In genomic region chr17:15804008-15804812, GRCm38 (mm10) we compare ENCODE assay signal across 8 mouse cellular contexts. TPM values are rescaled to one million over a fixed set of nuclear protein-coding genes. Genes with fewer than 3 reads are reported as not detected.
A peak's percentile ranks its signal among the peaks of the same experiment; 100 is the strongest.
DNase-seq lines count a peak whose midpoint lies in the region; ATAC-seq lines count a peak whose summit lies in the region.

No protein-coding gene starts in this region.

- no peak overlapping the region for H3K4me2 ChIP-seq in forebrain, embryonic 11.5 days (ENCODE audit: low read depth, low read length, severe bottlenecking)

- no peak overlapping the region for H3K9ac ChIP-seq in forebrain, embryonic 11.5 days (ENCODE audit: low read length)

- no peak overlapping the region for H3K4me3 ChIP-seq in forebrain, embryonic 11.5 days (ENCODE audit: low read depth, low read length)
- no peak overlapping the region for H3K4me3 ChIP-seq in forebrain, embryonic 10.5 days

- no peak overlapping the region for H3K27ac ChIP-seq in forebrain, embryonic 11.5 days (ENCODE audit: low read depth, low read length)
- no peak overlapping the region for H3K27ac ChIP-seq in forebrain, embryonic 10.5 days

- peaks cover 5% of the 10 kb centered on the region; the same call in 1 of the 2 replicates for H3K4me1 ChIP-seq in forebrain, embryonic 11.5 days (replicated peaks; ENCODE audit: control insufficient read depth, insufficient read depth, low read length)
- peaks cover 27% of the 10 kb centered on the region for H3K4me1 ChIP-seq in forebrain, embryonic 10.5 days

- ATAC-seq in forebrain, embryonic 11.5 days (replicated peaks; ENCODE audit: low FRiP score): peak; percentile 36; the same call in 1 of the 2 replicates
- peak; percentile 74 for ATAC-seq in megakaryocyte, adult 5-6 weeks (ENCODE audit: poor library complexity, severe bottlenecking)

- H3K9me3 ChIP-seq in forebrain, embryonic 11.5 days (ENCODE audit: control insufficient read depth, low read length): no peaks in the 10 kb centered on the region
- H3K9me3 ChIP-seq in forebrain, embryonic 10.5 days: no peaks in the 10 kb centered on the region

- no peak for DNase-seq in forebrain, embryonic 11.5 days (ENCODE audit: low spot score)
- DNase-seq in forebrain, embryonic 10.5 days (ENCODE audit: extremely low spot score, low spot score): no peak
- DNase-seq in right cerebral cortex, postnatal 4 days: peak; percentile 41
- DNase-seq in right cerebral cortex, adult 18-20 months: no peak
- DNase-seq in forelimb bud, embryonic 11.5 days (ENCODE audit: low read depth, low spot score): peak; percentile 36
- no peak for DNase-seq in right cerebral cortex, postnatal 10 days (ENCODE audit: low spot score in 2 of 2)
- no peak for DNase-seq in adrenal gland, postnatal 10 days

- peaks cover 5% of the 10 kb centered on the region; the same call in 1 of the 2 replicates for H3K36me3 ChIP-seq in forebrain, embryonic 11.5 days (ENCODE audit: control insufficient read depth, insufficient read depth, low read length)
- peaks cover 26% of the 10 kb centered on the region for H3K36me3 ChIP-seq in forebrain, embryonic 10.5 days (replicated peaks)

- no peaks in the 10 kb centered on the region for H3K27me3 ChIP-seq in forebrain, embryonic 11.5 days (ENCODE audit: control insufficient read depth, insufficient read depth, low read length)
- H3K27me3 ChIP-seq in forebrain, embryonic 10.5 days (ENCODE audit: poor library complexity, severe bottlenecking): no peaks in the 10 kb centered on the region

- 56% methylated on average over 15 of the region's 15 CpGs for WGBS in forebrain, embryonic 11.5 days
- 58% methylated on average over 15 of the region's 15 CpGs for WGBS in forebrain, embryonic 10.5 days

RNA-seq across cellular contexts. Expression of gene Rgmb, which starts 26.6 kb away (rescaled TPM):
- polyA plus RNA-seq in forebrain, embryonic 11.5 days (2014; fragmentation: Nextera tagmentation; extraction: Ambion mirVana): 47.6 and 56.5 TPM in 2 replicates
- 14.0 and 16.6 TPM in 2 replicates for polyA plus RNA-seq in forebrain, embryonic 10.5 days (2016; fragmentation: Nextera tagmentation; extraction: Ambion mirVana)
- total RNA-seq in megakaryocyte, adult 5-6 weeks (2015): 3.4 and 3.8 TPM in 2 replicates
- total RNA-seq in megakaryocyte, adult 5-6 weeks (2017): 1.7 and 2.3 TPM in 2 replicates
- total RNA-seq in adrenal gland, postnatal 10 days (2021): 10 to 100 TPM; 21.7 to 26.4 TPM

Comparison
In these comparisons a context has a peak if more than half of its experiments do, and no peak if none do; other contexts are left out.
1. DNase-seq: peak in right cerebral cortex, postnatal 4 days (single experiment) and forelimb bud, embryonic 11.5 days (single experiment); none in forebrain, embryonic 11.5 days (single experiment), forebrain, embryonic 10.5 days (single experiment), right cerebral cortex, adult 18-20 months (single experiment), right cerebral cortex, postnatal 10 days (0 of 2) and adrenal gland, postnatal 10 days (single experiment).
2. RNA of gene Rgmb, which starts 26.6 kb away (total RNA-seq): 21.7 to 26.4 TPM in adrenal gland, postnatal 10 days; 1.7 to 3.8 TPM in megakaryocyte, adult 5-6 weeks; every median in the first group is over 4 times any median in the second.